Mouse (Mus musculus): ENCODE measurements at regions not wholly inside any gene's neighbourhood (a gene's known extent, or its start where the extent isn't known, plus 50 kb on each side); places are given as distances from the start of the nearest gene placed in this dataset.

DNA sequence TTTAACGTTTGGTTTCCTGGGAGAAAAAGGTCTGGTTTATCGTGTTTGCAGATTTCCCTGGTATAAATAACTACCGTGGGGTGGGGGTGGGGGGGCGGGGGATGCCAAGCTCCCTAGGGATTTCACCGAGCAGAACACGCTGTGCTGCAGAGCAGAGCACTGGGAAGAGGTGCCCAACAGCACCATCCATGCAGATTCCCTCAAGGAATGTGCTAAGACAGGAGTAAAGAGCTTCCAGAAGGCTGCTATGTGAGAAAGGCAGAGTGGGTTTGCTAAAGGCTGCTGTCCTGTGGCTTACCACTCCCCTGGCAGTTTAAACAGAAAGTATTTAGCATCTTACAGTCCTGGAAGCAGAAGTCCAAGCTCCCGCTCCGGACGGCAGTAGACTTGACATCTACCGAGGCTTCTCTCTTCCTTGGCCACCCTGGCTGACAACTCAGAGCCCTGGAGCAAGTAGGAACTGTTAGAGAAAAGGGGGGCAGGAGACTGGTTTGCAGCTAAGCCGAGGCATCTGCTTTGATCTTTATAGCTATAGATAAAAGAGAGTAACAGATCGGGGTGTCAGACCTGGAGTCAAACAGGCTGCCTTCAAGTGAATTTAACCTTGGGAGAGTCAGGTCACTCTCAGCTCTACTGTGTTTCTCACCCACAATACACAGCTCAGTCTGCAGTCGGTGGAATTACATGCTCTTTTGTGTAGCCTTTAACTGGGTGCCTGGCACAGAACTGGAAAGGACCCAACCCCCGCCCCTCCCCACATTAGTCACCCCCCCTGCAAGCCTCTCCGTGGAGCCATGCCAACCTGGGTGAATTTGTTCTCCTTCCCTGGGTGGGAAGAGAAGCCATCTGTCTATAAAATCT, 1132.8 kb upstream of the Gulo start:
- intact Hi-C loops (cut with DNase I): loop anchor here (1.0 to 5.0 kb wide), 4 partner anchors 19 to 45 kb away; no protein-coding TSS in a partner anchor
- peak; percentile 52 to 84 for DNase-seq (ENCODE audit: low spot score in 2 of 2)

DNA sequence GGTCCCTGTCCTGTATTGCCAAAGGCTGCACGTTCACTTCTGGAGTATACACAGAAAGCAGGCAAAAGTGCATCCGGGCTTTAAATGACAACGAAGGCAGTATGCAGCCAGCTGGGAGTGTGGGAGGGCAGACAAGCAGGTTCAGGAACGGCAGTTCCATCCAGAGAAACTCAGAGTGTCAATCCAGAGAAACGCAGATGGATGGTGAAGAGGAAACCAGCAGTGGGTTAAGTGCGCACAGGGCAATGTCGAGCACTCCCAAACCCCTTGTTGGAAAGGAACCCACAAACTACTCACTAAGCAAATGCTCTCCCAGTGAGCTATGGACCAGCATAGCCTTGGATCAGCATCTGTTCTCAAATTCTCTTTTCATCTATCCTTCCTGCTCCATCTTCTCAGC, 1132.1 kb upstream of the Gulo start:
- intact Hi-C loops (cut with DNase I): loop anchor here (1.0 to 5.0 kb wide), 2 partner anchors 18 to 46 kb away; no protein-coding TSS in a partner anchor
- DNase-seq (ENCODE audit: low spot score in 2 of 2): peak; percentile 41 to 81

- no peak for DNase-seq (ENCODE audit: low spot score in 2 of 2)
- intact Hi-C loops (cut with DNase I): loop anchor here (5.0 kb wide), 1 partner anchor 48 kb away; no protein-coding TSS in a partner anchor
Measured at GRCm38 (mm10) chr14:67139674-67140073, 1130.7 kb upstream of the Gulo start.

- intact Hi-C loops (cut with DNase I): no loop called here
- DNase-seq (ENCODE audit: low spot score in 2 of 2): no peak
Measured at GRCm38 (mm10) chr14:67139152-67139551, 1130.1 kb upstream of the Gulo start.

DNA sequence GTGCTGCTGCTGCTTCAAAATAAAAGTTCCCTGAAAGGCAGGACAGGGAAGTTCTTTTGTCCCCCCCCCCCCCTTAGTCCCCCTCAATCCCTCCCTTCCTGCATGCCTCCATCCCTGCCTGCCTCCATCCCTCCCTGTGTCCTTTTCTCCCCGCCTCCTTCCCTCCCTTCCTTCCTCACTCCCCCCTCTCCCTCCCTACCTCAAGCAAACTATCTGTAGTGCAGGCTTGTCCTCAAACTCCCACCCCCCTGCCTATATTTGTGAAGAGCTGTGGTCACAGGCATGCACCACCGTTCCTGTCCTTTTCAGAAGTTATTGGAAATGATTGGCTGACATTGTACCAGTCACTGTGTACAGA, 1127.1 kb upstream of the Gulo start:
- no peak for DNase-seq (ENCODE audit: low spot score in 2 of 2)
- intact Hi-C loops (cut with DNase I): no loop called here

- intact Hi-C loops (cut with DNase I): no loop called here
- peak; percentile 44 to 67 for DNase-seq (ENCODE audit: low spot score in 2 of 2)
Measured at GRCm38 (mm10) chr14:67135221-67136140, 1126.5 kb upstream of the Gulo start.

- no peak for DNase-seq (ENCODE audit: low spot score in 2 of 2)
- intact Hi-C loops (cut with DNase I): no loop called here
Measured at GRCm38 (mm10) chr14:67133221-67133620, 1124.2 kb upstream of the Gulo start.

- no peak for DNase-seq (ENCODE audit: low spot score in 2 of 2)
- intact Hi-C loops (cut with DNase I): no loop called here
Measured at GRCm38 (mm10) chr14:67127118-67127517, 1118.1 kb upstream of the Gulo start.

DNA sequence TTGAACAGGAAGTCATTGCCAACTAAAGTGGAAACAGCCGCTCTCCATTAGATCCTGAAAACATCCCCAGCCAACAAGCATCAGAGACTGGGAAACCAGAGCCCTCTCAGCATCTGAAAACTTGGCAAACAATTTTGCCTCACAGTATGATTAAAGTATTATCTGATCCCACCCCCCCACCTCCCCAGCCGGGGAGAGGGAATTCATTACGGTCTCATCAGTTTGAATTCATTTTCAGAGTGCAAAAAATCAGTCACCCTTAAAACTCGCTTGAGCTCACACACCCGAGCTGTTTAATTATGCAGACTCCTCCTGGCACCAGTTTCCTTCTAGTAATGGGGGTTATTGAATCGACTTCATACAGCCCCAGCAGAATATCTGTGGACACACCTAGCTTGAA, 1117.2 kb upstream of the Gulo start:
- intact Hi-C loops (cut with DNase I): no loop called here
- no peak for DNase-seq (ENCODE audit: low spot score in 2 of 2)

GRCm38 (mm10) chr14:67123300-67123699, 1114.3 kb upstream of the Gulo start:
- intact Hi-C loops (cut with DNase I): loop anchor here (1.0 to 5.0 kb wide), 2 partner anchors 18 to 64 kb away; no protein-coding TSS in a partner anchor
- peak; percentile 72 to 95 for DNase-seq (ENCODE audit: low spot score in 2 of 2)
